Mouse (Mus musculus) C2C12 (cell line): ENCODE results near the gene Fxyd7.

ENCODE experiments used
- CTCF ChIP-seq: IDR thresholded peaks from one replicate; pipeline ENCODE4 v1.5.1; 2011; ENCODE audit not compliant: control insufficient read depth, insufficient read depth, insufficient read length
- MAX ChIP-seq: IDR thresholded peaks from one replicate; pipeline ENCODE4 v1.6.1; 2011; ENCODE audit warnings: mild to moderate bottlenecking, control low read depth
- MYOG ChIP-seq: IDR thresholded peaks from one replicate; pipeline ENCODE4 v1.6.1; 2011; ENCODE audit not compliant: control insufficient read depth, insufficient read length; ENCODE audit errors: extremely low read depth
- USF1 ChIP-seq: IDR thresholded peaks from one replicate; pipeline ENCODE4 v1.6.1; 2011; ENCODE audit warnings: low read depth, mild to moderate bottlenecking, control low read depth, moderate library complexity

DNA sequence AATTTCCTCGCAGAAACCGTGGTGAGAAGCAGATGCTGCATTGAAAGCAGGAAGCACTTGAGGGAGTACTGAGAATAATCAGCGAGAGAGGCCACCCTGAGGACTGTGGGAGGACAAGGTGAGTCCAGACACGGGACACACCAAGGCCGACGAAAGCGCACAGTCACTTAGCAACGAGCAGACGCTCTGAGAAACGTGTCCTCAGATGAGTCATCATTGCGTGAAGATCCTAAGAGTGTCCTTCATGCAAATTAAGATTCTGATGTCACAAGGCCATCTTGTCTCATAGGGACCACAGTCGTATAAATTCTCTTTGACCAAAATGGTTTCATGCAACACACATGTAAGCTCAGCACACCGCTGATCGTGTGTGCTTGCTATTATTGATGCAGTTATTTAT, 49.5 kb upstream of the Fxyd7 start:
- TF ChIP-seq CTCF (no peak), MYOG (no peak), USF1 (no peak), MAX (no peak)
